Mouse (Mus musculus): Measurements from ENCODE around the gene Arhgef16. TPM values are rescaled to one million over a fixed set of nuclear protein-coding genes. Genes with fewer than 3 reads are reported as not detected.

Arhgef16 gene
- polyA plus RNA-seq, 1 experiment from 2014 or later, result 32.2 TPM

Other genes with a start within 250 kb of the Arhgef16 start
- 0.23 and 0.31 TPM in 2 replicates for gene Trp73, start 161.5 kb downstream of the Arhgef16 start, polyA plus RNA-seq (2015; fragmentation: Nextera tagmentation; extraction: Ambion mirVana)
- gene Wrap73, start 159.3 kb downstream of the Arhgef16 start, polyA plus RNA-seq (2015; fragmentation: Nextera tagmentation; extraction: Ambion mirVana), result 39.7 and 42.1 TPM in 2 replicates
- gene Tprgl, start 141.0 kb downstream of the Arhgef16 start, polyA plus RNA-seq (2015; fragmentation: Nextera tagmentation; extraction: Ambion mirVana), result 118 TPM in 2 replicates
- gene Megf6, start 130.9 kb downstream of the Arhgef16 start, polyA plus RNA-seq (2015; fragmentation: Nextera tagmentation; extraction: Ambion mirVana), result 10.8 and 14.2 TPM in 2 replicates
- not detected in 2 replicates for gene B230104I21Rik, start 34.5 kb upstream of the Arhgef16 start, polyA plus RNA-seq (2015; fragmentation: Nextera tagmentation; extraction: Ambion mirVana)

Data from kidney, embryonic 15.5 days (tissue).